Mouse (Mus musculus) midbrain, postnatal 0 days (tissue): ENCODE results near the gene Zdhhc19. TPM values are rescaled to one million over a fixed set of nuclear protein-coding genes. Genes with fewer than 3 reads are reported as not detected.

Experiments used
- ATAC-seq: fragments of 200-750 bp; cut with Nextera tagmentation; 2 replicates; pipeline ENCODE4 v1.8.0; 2017; ENCODE audit warnings: moderate number of reproducible peaks, mild to moderate bottlenecking, moderate TSS enrichment, moderate library complexity; ENCODE audit not compliant: low FRiP score
- DNase-seq: peaks from one replicate; pipeline ENCODE4 v3.0.0-alpha.2; 2015; ENCODE audit warnings: low spot score
- H3K27ac ChIP-seq: fragments of 300-500 bp; sonication (generic); 2 replicates; pipeline ENCODE4 v1.5.1; 2014; ENCODE audit warnings: low read depth, mild to moderate bottlenecking, low read length, mixed read lengths
- H3K27me3 ChIP-seq: fragments of 300-500 bp; sonication (generic); 2 replicates; pipeline ENCODE4 v1.6.1; 2014; ENCODE audit warnings: low read length, control low read depth, mixed read lengths; ENCODE audit not compliant: insufficient read depth
- H3K36me3 ChIP-seq: fragments of 300-500 bp; sonication (generic); 2 replicates; pipeline ENCODE4 v1.6.1; 2014; ENCODE audit warnings: low read length, control low read depth, mixed read lengths; ENCODE audit not compliant: insufficient read depth
- H3K4me1 ChIP-seq: fragments of 300-500 bp; sonication (generic); 2 replicates; pipeline ENCODE4 v1.6.1; 2014; ENCODE audit warnings: mild to moderate bottlenecking, control low read depth, antibody characterized with exemption, low read length, mixed read lengths; ENCODE audit not compliant: insufficient read depth
- H3K4me2 ChIP-seq: fragments of 300-500 bp; sonication (generic); 2 replicates; pipeline ENCODE4 v1.6.1; 2014; ENCODE audit warnings: low read depth, mild to moderate bottlenecking, low read length, mixed read lengths; ENCODE audit not compliant: poor library complexity, severe bottlenecking
- H3K4me3 ChIP-seq: fragments of 300-500 bp; sonication (generic); 2 replicates; pipeline ENCODE4 v1.5.1; 2014; ENCODE audit warnings: low read depth, mild to moderate bottlenecking, low read length, moderate library complexity
- H3K9ac ChIP-seq: fragments of 300-500 bp; sonication (generic); replicated peaks from 2 replicates; pipeline ENCODE4 v1.6.1; 2014; ENCODE audit warnings: mild to moderate bottlenecking, low read length, moderate library complexity, mixed read lengths; ENCODE audit not compliant: poor library complexity, severe bottlenecking
- H3K9me3 ChIP-seq: fragments of 300-500 bp; sonication (generic); 2 replicates; pipeline ENCODE4 v1.6.1; 2016; ENCODE audit warnings: low read length, control low read depth
- CTCF ChIP-seq: IDR thresholded peaks from 2 replicates; pipeline ENCODE4 v1.5.1; 2016; ENCODE audit warnings: antibody characterized with exemption, mild to moderate bottlenecking
- WGBS: fragments of 180-500 bp; shearing (Covaris S2); extraction: QIAGEN DNeasy Blood & Tissue Kit; methylation state at CpG from one replicate; pipeline ENCODE4 v1.1.7; 2014; 5-methylcytosine and 5-hydroxymethylcytosine counted together
- polyA plus RNA-seq: library from polyadenylated mRNA; unstranded; fragments of >200 nt; fragmentation: Nextera tagmentation; extraction: Ambion mirVana; gene quantifications from 2 replicates; pipeline ENCODE4 v1.2.1, GENCODE M21; 2015
- total RNA-seq: library from RNA; depleted of rRNA; stranded (reverse); fragments of >200 nt; gene quantifications from 2 replicates; pipeline ENCODE4 v1.2.3, GENCODE M21; 2014

The Zdhhc19 gene
- total and polyA plus RNA-seq, 2 experiments from 2014 or later, result 0.19 TPM; not detected in 1

- ATAC-seq (no peak), DNase-seq (no peak)
- Histone ChIP-seq H3K4me2 (no peak overlapping the region), H3K27ac (no peak overlapping the region), H3K9ac (no peak overlapping the region), H3K36me3 (peaks cover 22% of the 10 kb centered on the region), H3K27me3 (no peaks in the 10 kb centered on the region), H3K4me3 (no peak overlapping the region), H3K4me1 (no peaks in the 10 kb centered on the region), H3K9me3 (no peaks in the 10 kb centered on the region)
- no peak for TF ChIP-seq CTCF
- WGBS, result 85% methylated on average over 2 of the region's 2 CpGs
These were observed 32.6 kb upstream of the Zdhhc19 start for GRCm38 (mm10) chr16:32463426-32463825.

- Histone ChIP-seq H3K4me2 (no peak overlapping the region), H3K9ac (no peak overlapping the region), H3K27ac (no peak overlapping the region), H3K4me1 (no peaks in the 10 kb centered on the region), H3K9me3 (no peaks in the 10 kb centered on the region), H3K27me3 (no peaks in the 10 kb centered on the region), H3K4me3 (no peak overlapping the region), H3K36me3 (peaks cover 24% of the 10 kb centered on the region)
- DNase-seq, result no peak
- no peak for ATAC-seq
- no CpG with 5 or more reads among the region's 1 CpGs for WGBS
- TF ChIP-seq CTCF, result peak; percentile 21
These were observed 31.2 kb upstream of the Zdhhc19 start for GRCm38 (mm10) chr16:32464908-32465307.

- no peak for ATAC-seq
- 89% methylated on average over 3 of the region's 3 CpGs for WGBS
- no peaks in the 10 kb centered on the region for H3K27me3 ChIP-seq
- H3K4me3 ChIP-seq, result no peak overlapping the region
- no peaks in the 10 kb centered on the region for H3K4me1 ChIP-seq
- no peak overlapping the region for H3K4me2 ChIP-seq
- TF ChIP-seq CTCF, result no peak
- H3K9ac ChIP-seq, result no peak overlapping the region
- no peak for DNase-seq
- H3K27ac ChIP-seq, result no peak overlapping the region
- H3K9me3 ChIP-seq, result no peaks in the 10 kb centered on the region
- H3K36me3 ChIP-seq, result peaks cover 47% of the 10 kb centered on the region
These were observed 27.6 kb upstream of the Zdhhc19 start for GRCm38 (mm10) chr16:32468488-32468887.

- WGBS, result 81% methylated on average over 5 of the region's 5 CpGs
These were observed 26.5 kb upstream of the Zdhhc19 start for GRCm38 (mm10) chr16:32469404-32470105.

GRCm38 (mm10) chr16:32472276-32473015 is 23.6 kb upstream of the Zdhhc19 start:
- H3K4me2 ChIP-seq, result no peak overlapping the region
- 81% methylated on average over 7 of the region's 7 CpGs for WGBS
- no peak for DNase-seq
- no peak for TF ChIP-seq CTCF
- peaks cover 43% of the 10 kb centered on the region for H3K36me3 ChIP-seq
- no peak overlapping the region for H3K9ac ChIP-seq
- H3K9me3 ChIP-seq, result no peaks in the 10 kb centered on the region
- no peak overlapping the region for H3K4me3 ChIP-seq
- H3K27ac ChIP-seq, result no peak overlapping the region
- no peaks in the 10 kb centered on the region for H3K27me3 ChIP-seq
- H3K4me1 ChIP-seq, result no peaks in the 10 kb centered on the region
- ATAC-seq, result no peak

More at GRCm38 (mm10) chr16:32469404-32470105, 26.5 kb upstream of the Zdhhc19 start:
- Histone ChIP-seq H3K4me3 (no peak overlapping the region), H3K27ac (no peak overlapping the region), H3K36me3 (peaks cover 45% of the 10 kb centered on the region), H3K4me2 (no peak overlapping the region), H3K27me3 (no peaks in the 10 kb centered on the region), H3K9ac (no peak overlapping the region), H3K4me1 (no peaks in the 10 kb centered on the region), H3K9me3 (no peaks in the 10 kb centered on the region)
- ATAC-seq, result no peak
- no peak for DNase-seq
- TF ChIP-seq CTCF, result no peak

GRCm38 (mm10) chr16:32477315-32477714 is 18.8 kb upstream of the Zdhhc19 start:
- no peak for TF ChIP-seq CTCF
- Histone ChIP-seq H3K4me1 (no peaks in the 10 kb centered on the region), H3K4me2 (no peak overlapping the region), H3K4me3 (no peak overlapping the region), H3K27me3 (no peaks in the 10 kb centered on the region), H3K9me3 (no peaks in the 10 kb centered on the region), H3K9ac (no peak overlapping the region), H3K27ac (no peak overlapping the region), H3K36me3 (peaks cover 17% of the 10 kb centered on the region)
- WGBS, result 89% methylated on average over 6 of the region's 6 CpGs
- DNase-seq (no peak), ATAC-seq (no peak)
